Mouse (Mus musculus) lung, adult 18-20 months (tissue): Measurements from ENCODE around the gene Cnih4.

Source experiments
- DNase-seq, 2 experiments: peaks; one replicate each; pipeline ENCODE4 v3.0.0; 2022; ENCODE audit warnings: mixed read lengths in 2 of 2

Cnih4 gene

GRCm38 (mm10) chr1:181143950-181144836 is at the start of gene Cnih4, which contains the start of gene Nvl:
TSS of gene Cnih4 (plus strand) at chr1:181144693.
TSS of gene Nvl (minus strand) at chr1:181144204.
- peak; percentile 92 to 94 for DNase-seq

GRCm38 (mm10) chr1:181117112-181117511 is 27.4 kb upstream of the Cnih4 start:
- DNase-seq: no peak

GRCm38 (mm10) chr1:181124145-181124544 is 20.3 kb upstream of the Cnih4 start:
- no peak for DNase-seq

GRCm38 (mm10) chr1:181125916-181126315 is 18.6 kb upstream of the Cnih4 start:
- DNase-seq: no peak

- no peak for DNase-seq
Measured at GRCm38 (mm10) chr1:181126766-181127165, 17.7 kb upstream of the Cnih4 start.

- DNase-seq: no peak
Measured at GRCm38 (mm10) chr1:181131915-181132314, 12.6 kb upstream of the Cnih4 start.

GRCm38 (mm10) chr1:181138730-181139129 is 5.8 kb upstream of the Cnih4 start:
- DNase-seq: no peak

GRCm38 (mm10) chr1:181143609-181143949 is 914 bp upstream of the Cnih4 start:
- no peak for DNase-seq

- no peak for DNase-seq
Measured at GRCm38 (mm10) chr1:181144966-181145365, 473 bp downstream of the Cnih4 start.

GRCm38 (mm10) chr1:181146187-181146586 is 1.7 kb downstream of the Cnih4 start:
- DNase-seq: no peak

- peak; percentile 5 to 25 for DNase-seq
Measured at GRCm38 (mm10) chr1:181148540-181148939, 4.0 kb downstream of the Cnih4 start.

- no peak for DNase-seq
Measured at GRCm38 (mm10) chr1:181149373-181150017, 5.0 kb downstream of the Cnih4 start.

GRCm38 (mm10) chr1:181150431-181150826 is 5.9 kb downstream of the Cnih4 start:
- DNase-seq: no peak

GRCm38 (mm10) chr1:181150827-181151534 is 6.5 kb downstream of the Cnih4 start:
- DNase-seq: peak; percentile 90 to 93

- DNase-seq: no peak
Measured at GRCm38 (mm10) chr1:181151541-181151940, 7.0 kb downstream of the Cnih4 start.

GRCm38 (mm10) chr1:181167816-181168215 is 23.3 kb downstream of the Cnih4 start:
- DNase-seq: no peak

- no peak for DNase-seq
Measured at GRCm38 (mm10) chr1:181168377-181168776, 23.9 kb downstream of the Cnih4 start.

GRCm38 (mm10) chr1:181170210-181170609 is 25.7 kb downstream of the Cnih4 start:
- peak; percentile 5 to 12 for DNase-seq

GRCm38 (mm10) chr1:181188925-181189324 is 44.4 kb downstream of the Cnih4 start:
- DNase-seq: no peak

GRCm38 (mm10) chr1:181199446-181199845 is 55.0 kb downstream of the Cnih4 start:
- DNase-seq: no peak

GRCm38 (mm10) chr1:181210147-181210546 is 65.7 kb downstream of the Cnih4 start:
- DNase-seq: no peak

GRCm38 (mm10) chr1:181210601-181211402 is 66.3 kb downstream of the Cnih4 start:
- DNase-seq: peak; percentile 57 to 63
